Mouse (Mus musculus): Measurements from ENCODE around the gene Zkscan5. TPM values are rescaled to one million over a fixed set of nuclear protein-coding genes. Genes with fewer than 3 reads are reported as not detected.

Gene Zkscan5
- polyA plus RNA-seq, 1 experiment from 2014 or later, result 3.7 TPM

- Histone ChIP-seq H3K9ac (peak overlapping the region; percentile 99), H3K4me2 (peak overlapping the region; percentile 76), H3K4me1 (replicated peaks) (peaks cover 30% of the 10 kb centered on the region), H3K27ac (peak overlapping the region; percentile 96), H3K36me3 (peaks cover 38% of the 10 kb centered on the region), H3K4me3 (replicated peaks) (peak overlapping the region; percentile 99), H3K9me3 (replicated peaks) (no peaks in the 10 kb centered on the region), H3K27me3 (no peaks in the 10 kb centered on the region)
- DNase-seq (no peak), ATAC-seq (ENCODE audit: low read depth) (peak; percentile 63)
- WGBS (ENCODE audit: insufficient replicate concordance), result under 1% methylated on average over 48 of the region's 49 CpGs
These were observed 27.6 kb downstream of the Zkscan5 start for GRCm38 (mm10) chr5:145231893-145232411.

DNA sequence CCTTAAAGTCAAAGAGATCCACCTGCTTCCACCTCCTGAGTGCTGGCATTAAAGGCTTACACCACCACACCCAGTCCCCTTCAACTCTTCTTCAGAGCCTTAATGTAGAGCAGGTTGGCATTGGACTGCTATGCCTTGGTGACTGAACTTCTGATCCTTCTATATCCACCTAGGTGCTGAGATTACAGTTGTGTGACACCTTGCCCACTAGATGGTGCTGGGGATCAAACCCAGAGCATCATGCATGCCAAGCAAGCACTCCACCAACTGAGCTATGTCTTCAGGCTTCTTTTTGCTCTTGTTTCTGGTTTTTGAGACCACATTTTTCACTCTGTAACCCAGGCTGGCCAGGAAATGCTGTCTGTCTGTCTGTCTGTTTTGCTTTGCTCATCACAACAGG is 30.3 kb downstream of the Zkscan5 start:
- H3K9me3 ChIP-seq (replicated peaks), result no peaks in the 10 kb centered on the region
- DNase-seq (no peak), ATAC-seq (ENCODE audit: low read depth) (no peak)
- peaks cover 30% of the 10 kb centered on the region for H3K4me1 ChIP-seq (replicated peaks)
- H3K27me3 ChIP-seq, result no peaks in the 10 kb centered on the region
- H3K4me2 ChIP-seq, result no peak overlapping the region
- no peak overlapping the region for H3K4me3 ChIP-seq (replicated peaks)
- H3K27ac ChIP-seq, result no peak overlapping the region
- peaks cover 60% of the 10 kb centered on the region for H3K36me3 ChIP-seq
- H3K9ac ChIP-seq, result no peak overlapping the region

DNA sequence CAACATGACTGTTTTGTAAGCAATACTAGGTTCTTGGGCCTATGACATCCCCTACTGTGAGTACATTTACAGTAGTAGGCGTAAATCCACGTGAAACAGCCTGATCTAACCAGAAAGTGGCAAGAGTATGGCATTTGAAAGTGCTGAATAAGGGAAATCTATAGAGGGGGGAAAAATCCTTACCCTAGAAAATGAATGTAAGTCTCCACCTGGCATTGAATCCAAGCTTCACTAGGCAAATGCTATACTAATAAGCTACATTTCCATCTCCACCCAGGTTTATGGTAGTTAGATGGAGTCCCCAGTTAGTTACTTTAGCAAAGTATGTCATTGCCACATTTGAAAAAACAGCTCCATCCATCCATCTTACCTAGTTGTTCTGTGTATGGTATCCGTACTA is 45.2 kb downstream of the Zkscan5 start:
- H3K27me3 ChIP-seq, result no peaks in the 10 kb centered on the region
- no peak for DNase-seq
- 0 out of 2 replicates have a peak, but pooled peaks cover 3% of the 10 kb centered on the region for H3K9me3 ChIP-seq (replicated peaks)
- WGBS (ENCODE audit: insufficient replicate concordance), result 91% methylated on average over 3 of the region's 3 CpGs
- H3K4me1 ChIP-seq (replicated peaks), result no peaks in the 10 kb centered on the region
- ATAC-seq (ENCODE audit: low read depth), result no peak
- H3K36me3 ChIP-seq, result peaks cover 73% of the 10 kb centered on the region
- H3K4me2 ChIP-seq, result no peak overlapping the region
- H3K27ac ChIP-seq, result no peak overlapping the region
- no peak overlapping the region for H3K9ac ChIP-seq
- no peak overlapping the region for H3K4me3 ChIP-seq (replicated peaks)

Other genes with a start within 250 kb of the Zkscan5 start
- gene Smurf1, start 238.7 kb upstream of the Zkscan5 start, polyA plus RNA-seq (2015; fragmentation: Nextera tagmentation; extraction: Ambion mirVana), result 2.0 and 2.1 TPM in 2 replicates
- not detected in 2 replicates for gene Gm4871, start 171.8 kb upstream of the Zkscan5 start, polyA plus RNA-seq (2015; fragmentation: Nextera tagmentation; extraction: Ambion mirVana)
- gene 1700018F24Rik, start 161.6 kb upstream of the Zkscan5 start, polyA plus RNA-seq (2015; fragmentation: Nextera tagmentation; extraction: Ambion mirVana), result not detected in 2 replicates
- 65.3 and 65.8 TPM in 2 replicates for gene Arpc1a, start 120.7 kb upstream of the Zkscan5 start, polyA plus RNA-seq (2015; fragmentation: Nextera tagmentation; extraction: Ambion mirVana)
- 0.05 and 0.06 TPM in 2 replicates for gene Kpna7, start 120.5 kb upstream of the Zkscan5 start, polyA plus RNA-seq (2015; fragmentation: Nextera tagmentation; extraction: Ambion mirVana)
- gene Arpc1b, start 90.3 kb upstream of the Zkscan5 start, polyA plus RNA-seq (2015; fragmentation: Nextera tagmentation; extraction: Ambion mirVana), result 158 and 163 TPM in 2 replicates
- gene Pdap1, start 64.3 kb upstream of the Zkscan5 start, polyA plus RNA-seq (2015; fragmentation: Nextera tagmentation; extraction: Ambion mirVana), result 69.5 and 90.7 TPM in 2 replicates
- 164 and 177 TPM in 2 replicates for gene Bud31, start 64.2 kb upstream of the Zkscan5 start, polyA plus RNA-seq (2015; fragmentation: Nextera tagmentation; extraction: Ambion mirVana)
- gene Ptcd1, start 37.5 kb upstream of the Zkscan5 start, polyA plus RNA-seq (2015; fragmentation: Nextera tagmentation; extraction: Ambion mirVana), result 8.6 and 9.4 TPM in 2 replicates
- gene Cpsf4, start 37.3 kb upstream of the Zkscan5 start, polyA plus RNA-seq (2015; fragmentation: Nextera tagmentation; extraction: Ambion mirVana), result 32.4 and 34.7 TPM in 2 replicates
- 566 and 569 TPM in 2 replicates for gene Atp5j2, start 12.5 kb upstream of the Zkscan5 start, polyA plus RNA-seq (2015; fragmentation: Nextera tagmentation; extraction: Ambion mirVana)
- 5.9 and 6.0 TPM in 2 replicates for gene Zkscan14, start 2.7 kb upstream of the Zkscan5 start, polyA plus RNA-seq (2015; fragmentation: Nextera tagmentation; extraction: Ambion mirVana)
- gene Zfp655, start 27.2 kb downstream of the Zkscan5 start, polyA plus RNA-seq (2015; fragmentation: Nextera tagmentation; extraction: Ambion mirVana), result 18.6 and 21.8 TPM in 2 replicates
- 0.10 and 0.18 TPM in 2 replicates for gene Zscan25, start 75.9 kb downstream of the Zkscan5 start, polyA plus RNA-seq (2015; fragmentation: Nextera tagmentation; extraction: Ambion mirVana)
- gene Cyp3a57, start 140.7 kb downstream of the Zkscan5 start, polyA plus RNA-seq (2015; fragmentation: Nextera tagmentation; extraction: Ambion mirVana), result 0.07 TPM in 1 of 2 replicates, not detected in the other